Mouse (Mus musculus) heart, postnatal 0 days (tissue): ENCODE measurements around the gene Egln1. TPM values are rescaled to one million over a fixed set of nuclear protein-coding genes. Genes with fewer than 3 reads are reported as not detected.

ENCODE experiments used
- ATAC-seq: fragments of 200-750 bp; cut with Nextera tagmentation; 2 replicates; pipeline ENCODE4 v1.8.0; 2017; ENCODE audit warnings: low read depth, moderate number of reproducible peaks, moderate library complexity; ENCODE audit not compliant: insufficient read depth
- DNase-seq: peaks from one replicate; pipeline ENCODE4 v3.0.0-alpha.2; 2016; ENCODE audit warnings: low spot score
- H3K27ac ChIP-seq: fragments of 300-500 bp; sonication (generic); 2 replicates; pipeline ENCODE4 v1.5.1; 2014; ENCODE audit warnings: low read depth, mild to moderate bottlenecking
- H3K27me3 ChIP-seq: fragments of 300-500 bp; sonication (generic); 2 replicates; pipeline ENCODE4 v1.6.1; 2014; ENCODE audit warnings: low read length, mixed read lengths; ENCODE audit not compliant: control insufficient read depth, insufficient read depth
- H3K36me3 ChIP-seq: fragments of 300-500 bp; sonication (generic); replicated peaks from 2 replicates; pipeline ENCODE4 v1.6.1; 2014; ENCODE audit warnings: low read length, mixed read lengths; ENCODE audit not compliant: control insufficient read depth, insufficient read depth
- H3K4me1 ChIP-seq: fragments of 300-500 bp; sonication (generic); 2 replicates; pipeline ENCODE4 v1.6.1; 2014; ENCODE audit warnings: antibody characterized with exemption; ENCODE audit not compliant: control insufficient read depth, insufficient read depth
- H3K4me2 ChIP-seq: fragments of 300-500 bp; sonication (generic); 2 replicates; pipeline ENCODE4 v1.6.1; 2014; ENCODE audit warnings: low read depth, mild to moderate bottlenecking, low read length, moderate library complexity
- H3K4me3 ChIP-seq: fragments of 300-500 bp; sonication (generic); 2 replicates; pipeline ENCODE4 v1.5.1; 2014; ENCODE audit warnings: low read depth, low read length
- H3K9ac ChIP-seq: fragments of 300-500 bp; sonication (generic); replicated peaks from 2 replicates; pipeline ENCODE4 v1.6.1; 2014; ENCODE audit warnings: low read depth, low read length, mixed read lengths
- H3K9me3 ChIP-seq: fragments of 300-500 bp; sonication (generic); replicated peaks from 2 replicates; pipeline ENCODE4 v1.6.1; 2016; ENCODE audit warnings: low read length; ENCODE audit not compliant: control insufficient read depth
- CTCF ChIP-seq: IDR thresholded peaks from 2 replicates; pipeline ENCODE4 v1.5.1; 2016; ENCODE audit warnings: antibody characterized with exemption, control low read depth, low read depth
- EP300 ChIP-seq: IDR thresholded peaks from 2 replicates; pipeline ENCODE4 v1.6.1; 2016; ENCODE audit warnings: antibody characterized with exemption, low read depth
- WGBS: fragments of 180-500 bp; shearing (Covaris S2); extraction: QIAGEN DNeasy Blood & Tissue Kit; methylation state at CpG from one replicate; pipeline ENCODE4 v1.1.7; 2014; 5-methylcytosine and 5-hydroxymethylcytosine counted together
- polyA plus RNA-seq: library from polyadenylated mRNA; unstranded; fragments of >200 nt; fragmentation: Nextera tagmentation; extraction: Ambion mirVana; gene quantifications from 2 replicates; pipeline ENCODE4 v1.2.1, GENCODE M21; 2015
- total RNA-seq: library from RNA; depleted of rRNA; stranded (reverse); fragments of >200 nt; gene quantifications from 2 replicates; pipeline ENCODE4 v1.2.3, GENCODE M21; 2014; ENCODE audit warnings: low replicate concordance

The Egln1 gene
- total and polyA plus RNA-seq, 2 experiments from 2014 or later, result 17.7 to 79.6 TPM

GRCm38 (mm10) chr8:124923971-124924652, 25.0 kb downstream of the Egln1 start:
- Histone ChIP-seq H3K27ac (peak overlapping the region; percentile 75), H3K4me1 (peaks cover 73% of the 10 kb centered on the region), H3K36me3 (no peaks in the 10 kb centered on the region), H3K9ac (no peak overlapping the region), H3K4me3 (no peak overlapping the region), H3K4me2 (no peak overlapping the region), H3K27me3 (no peaks in the 10 kb centered on the region), H3K9me3 (no peaks in the 10 kb centered on the region)
- TF ChIP-seq EP300 (no peak), CTCF (no peak)
- WGBS, result 66% methylated on average over 15 of the region's 15 CpGs
- DNase-seq, result no peak
- no peak for ATAC-seq

GRCm38 (mm10) chr8:124922490-124923089, 26.5 kb downstream of the Egln1 start:
- Histone ChIP-seq H3K27ac (peak overlapping the region; percentile 75), H3K36me3 (no peaks in the 10 kb centered on the region), H3K4me1 (peaks cover 58% of the 10 kb centered on the region), H3K4me3 (no peak overlapping the region), H3K27me3 (no peaks in the 10 kb centered on the region), H3K4me2 (no peak overlapping the region), H3K9me3 (no peaks in the 10 kb centered on the region), H3K9ac (no peak overlapping the region)
- ATAC-seq, result no peak
- 54% methylated on average over 11 of the region's 11 CpGs for WGBS
- no peak for DNase-seq
- TF ChIP-seq EP300, result no peak
- TF ChIP-seq CTCF, result no peak

GRCm38 (mm10) chr8:124921369-124922279, 27.5 kb downstream of the Egln1 start:
- 30% methylated on average over 18 of the region's 18 CpGs for WGBS
- Histone ChIP-seq H3K36me3 (no peaks in the 10 kb centered on the region), H3K4me1 (peaks cover 52% of the 10 kb centered on the region)

GRCm38 (mm10) chr8:124917741-124918484, 31.2 kb downstream of the Egln1 start:
- ATAC-seq (no peak), DNase-seq (no peak)
- no peak overlapping the region for H3K27ac ChIP-seq
- no peaks in the 10 kb centered on the region for H3K27me3 ChIP-seq
- 61% methylated on average over 18 of the region's 18 CpGs for WGBS
- H3K36me3 ChIP-seq, result peaks cover 27% of the 10 kb centered on the region
- H3K9ac ChIP-seq, result 0 out of 2 replicates have a peak overlapping the region, but pooled peaks have one; percentile 10
- no peak overlapping the region for H3K4me2 ChIP-seq
- peaks cover 33% of the 10 kb centered on the region for H3K4me1 ChIP-seq
- no peak overlapping the region for H3K4me3 ChIP-seq
- H3K9me3 ChIP-seq, result no peaks in the 10 kb centered on the region
- TF ChIP-seq CTCF (no peak), EP300 (no peak)

More at GRCm38 (mm10) chr8:124921369-124922279, 27.5 kb downstream of the Egln1 start:
- Histone ChIP-seq H3K9me3 (no peaks in the 10 kb centered on the region), H3K4me2 (peak overlapping the region; percentile 39), H3K27me3 (no peaks in the 10 kb centered on the region), H3K9ac (peak overlapping the region; percentile 40; the same call in 1 of the 2 replicates), H3K27ac (peak overlapping the region; percentile 75), H3K4me3 (no peak overlapping the region)
- DNase-seq (no peak), ATAC-seq (peak; percentile 22; the same call in 1 of the 2 replicates)
- TF ChIP-seq EP300 (peak; percentile 44; the same call in 1 of the 2 replicates), CTCF (no peak; the same call in 1 of the 2 replicates)

- no peak overlapping the region for H3K27ac ChIP-seq
- H3K9me3 ChIP-seq, result no peaks in the 10 kb centered on the region
- H3K4me2 ChIP-seq, result no peak overlapping the region
- H3K36me3 ChIP-seq, result peaks cover 45% of the 10 kb centered on the region
- ATAC-seq (no peak), DNase-seq (no peak)
- peaks cover 25% of the 10 kb centered on the region for H3K4me1 ChIP-seq
- no peaks in the 10 kb centered on the region for H3K27me3 ChIP-seq
- no peak overlapping the region for H3K9ac ChIP-seq
- no peak overlapping the region for H3K4me3 ChIP-seq
- whole genome bisulfite sequencing, result 95% methylated on average over 5 of the region's 5 CpGs
- TF ChIP-seq EP300 (no peak), CTCF (no peak)
Measured at GRCm38 (mm10) chr8:124914061-124914460, 35.1 kb downstream of the Egln1 start.
